8 mouse cellular contexts compared by ENCODE assay signal in the genomic region with DNA sequence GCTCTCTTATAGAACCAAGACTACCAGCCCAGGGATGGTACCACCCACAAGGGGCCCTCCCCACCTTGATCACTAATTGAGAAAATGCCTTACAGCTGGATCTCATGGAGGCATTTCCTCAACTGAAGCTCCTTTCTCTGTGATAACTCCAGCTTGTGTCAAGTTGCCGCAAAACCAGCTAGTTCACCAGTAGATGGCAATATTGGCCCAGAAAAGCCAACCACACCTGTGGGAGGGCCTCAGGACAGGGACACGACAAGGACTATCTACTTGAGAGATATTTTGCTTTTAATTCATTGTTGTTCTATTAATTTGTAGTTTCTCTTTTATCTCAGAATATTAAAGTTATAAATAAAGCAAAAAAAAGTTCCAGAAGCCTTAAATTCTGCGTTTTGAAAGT.
DNase-seq lines count a peak whose midpoint lies in the region; ATAC-seq and TF ChIP-seq lines count a peak whose summit lies in the region.
"Not testable (repeated sequence)": the region's sequence is repeated elsewhere in the genome, so short reads cannot be mapped to it uniquely, and the experiment has no call there.

No protein-coding gene starts in this region.

- not testable (repeated sequence) for H3K9ac ChIP-seq in forebrain, embryonic 13.5 days; hindbrain, embryonic 11.5 days (ENCODE audit: low read depth, low read length); liver, postnatal 0 days (replicated peaks); neural tube, embryonic 15.5 days (replicated peaks)

- peak; percentile 76 for DNase-seq in ES-CJ7 (ENCODE audit: low read depth, low spot score)
- DNase-seq in cerebellum, adult 11 months: peak; percentile 46
- DNase-seq in hindbrain, embryonic 11.5 days (ENCODE audit: low spot score): peak; percentile 74
- peak; percentile 58 for DNase-seq in layer of hippocampus, adult 11-12 months (ENCODE audit: low spot score)
- DNase-seq in liver, postnatal 0 days: peak; percentile 36
- peak; percentile 29 for DNase-seq in thymus, adult 2 months

- H3K27me3 ChIP-seq in forebrain, embryonic 13.5 days; hindbrain, embryonic 11.5 days (ENCODE audit: control insufficient read depth, insufficient read depth, low read length); liver, postnatal 0 days (ENCODE audit: insufficient read depth, low read length); neural tube, embryonic 15.5 days (replicated peaks); thymus, adult 2 months (ENCODE audit: control insufficient read depth, insufficient read depth, low read length): not testable (repeated sequence)

- H3K4me2 ChIP-seq in forebrain, embryonic 13.5 days; hindbrain, embryonic 11.5 days (replicated peaks; ENCODE audit: low read depth, low read length); liver, postnatal 0 days (ENCODE audit: low read depth, low read length); neural tube, embryonic 15.5 days: not testable (repeated sequence)

- not testable (repeated sequence) for TF ChIP-seq POLR2A in thymus, adult 2 months (IDR thresholded peaks at IDR 0.05; ENCODE audit: control insufficient read depth, extremely low read depth, insufficient read depth, low read length, poor library complexity)

- H3K36me3 ChIP-seq in forebrain, embryonic 13.5 days (ENCODE audit: poor library complexity, severe bottlenecking); hindbrain, embryonic 11.5 days (ENCODE audit: control insufficient read depth, insufficient read depth, low read length); liver, postnatal 0 days (replicated peaks; ENCODE audit: insufficient read depth, low read length); neural tube, embryonic 15.5 days; thymus, adult 2 months (ENCODE audit: control insufficient read depth, insufficient read depth, low read length): not testable (repeated sequence)

- WGBS in forebrain, embryonic 13.5 days: 10% methylated on average over 3 of the region's 3 CpGs
- WGBS in hindbrain, embryonic 11.5 days: 17% methylated on average over 3 of the region's 3 CpGs
- WGBS in liver, postnatal 0 days (ENCODE audit: insufficient replicate concordance): 17% methylated on average over 3 of the region's 3 CpGs
- 14% methylated on average over 3 of the region's 3 CpGs for WGBS in neural tube, embryonic 15.5 days
- 22% methylated on average over 3 of the region's 3 CpGs for WGBS in thymus, adult 2 months

- not testable (repeated sequence) for H3K27ac ChIP-seq in forebrain, embryonic 13.5 days; hindbrain, embryonic 11.5 days (ENCODE audit: low read depth, low read length); liver, postnatal 0 days (ENCODE audit: low read depth); neural tube, embryonic 15.5 days (replicated peaks); thymus, adult 2 months (ENCODE audit: control insufficient read depth, insufficient read depth, low read length)

- TF ChIP-seq CTCF in liver, postnatal 0 days (IDR thresholded peaks at IDR 0.05; ENCODE audit: low read depth): peak; percentile 73
- TF ChIP-seq CTCF in thymus, adult 2 months (IDR thresholded peaks at IDR 0.05; ENCODE audit: borderline replicate concordance, control insufficient read depth, extremely low read depth, insufficient read depth, low read length, poor library complexity): not testable (repeated sequence)

- not testable (repeated sequence) for TF ChIP-seq EP300 in liver, postnatal 0 days (IDR thresholded peaks at IDR 0.05; ENCODE audit: low read depth)

- peak; percentile 83 for ATAC-seq in forebrain, embryonic 13.5 days
- peak; percentile 69; the same call in 1 of the 2 replicates for ATAC-seq in hindbrain, embryonic 11.5 days (ENCODE audit: low FRiP score)
- not testable (repeated sequence) for ATAC-seq in liver, postnatal 0 days
- peak; percentile 69; the same call in 1 of the 2 replicates for ATAC-seq in neural tube, embryonic 15.5 days (ENCODE audit: low FRiP score)

- not testable (repeated sequence) for H3K4me3 ChIP-seq in forebrain, embryonic 13.5 days; hindbrain, embryonic 11.5 days (ENCODE audit: low read depth, low read length); liver, postnatal 0 days (ENCODE audit: low read depth, low read length); neural tube, embryonic 15.5 days (replicated peaks); thymus, adult 2 months (ENCODE audit: control insufficient read depth, insufficient read depth, low read length)

- H3K4me1 ChIP-seq in forebrain, embryonic 13.5 days; hindbrain, embryonic 11.5 days (replicated peaks; ENCODE audit: control insufficient read depth, insufficient read depth, low read length); liver, postnatal 0 days (ENCODE audit: insufficient read depth); neural tube, embryonic 15.5 days; thymus, adult 2 months (replicated peaks; ENCODE audit: control insufficient read depth, insufficient read depth, low read length): not testable (repeated sequence)

- H3K9me3 ChIP-seq in forebrain, embryonic 13.5 days (replicated peaks); hindbrain, embryonic 11.5 days (ENCODE audit: control insufficient read depth, low read length); liver, postnatal 0 days (ENCODE audit: low read length); neural tube, embryonic 15.5 days (replicated peaks): not testable (repeated sequence)
